Mouse (Mus musculus): ENCODE measurements around the gene Eps8.

GRCm38 (mm10) chr6:137492582-137492981 is 162.1 kb downstream of the Eps8 start:
- TF ChIP-seq CTCF (IDR thresholded peaks at IDR 0.05; ENCODE audit: extremely low read depth, insufficient read depth, insufficient read length, insufficient replicate concordance) (no peak), POLR2A (IDR thresholded peaks at IDR 0.05; ENCODE audit: low read depth, low read length) (no peak)
